Mouse (Mus musculus): ENCODE measurements at regions not wholly inside any gene's neighbourhood (a gene's known extent, or its start where the extent isn't known, plus 50 kb on each side); places are given as distances from the start of the nearest gene placed in this dataset.

DNA sequence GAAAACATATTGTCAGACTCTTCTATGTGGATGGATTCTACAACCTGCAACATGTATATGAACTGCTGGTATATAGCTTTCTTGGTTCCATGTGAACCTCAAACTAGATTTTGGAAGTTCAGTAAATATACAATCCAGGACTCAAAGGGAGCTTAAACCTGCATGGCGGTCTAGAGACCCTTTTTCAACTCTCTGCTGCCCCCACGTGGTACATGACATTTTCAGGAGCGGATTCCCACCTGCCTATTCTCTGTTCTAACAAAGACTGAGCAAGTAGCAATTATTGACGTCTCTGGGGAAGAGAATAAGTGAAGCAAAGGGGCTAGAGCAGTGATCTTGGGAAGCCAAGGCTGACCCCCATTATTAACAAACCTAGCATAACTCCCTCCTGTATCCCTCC is 127.1 kb upstream of the Snx19 start:
- H3K27me3 ChIP-seq: no peaks in the 10 kb centered on the region
- ATAC-seq (ENCODE audit: insufficient number of reproducible peaks, low FRiP score, low TSS enrichment, low read depth): no peak
- no peaks in the 10 kb centered on the region for H3K4me1 ChIP-seq
- whole genome bisulfite sequencing: 11% methylated on average over 4 of the region's 4 CpGs
- no peak overlapping the region for H3K9ac ChIP-seq
- no peak overlapping the region for H3K27ac ChIP-seq (replicated peaks)
- no peak overlapping the region for H3K4me2 ChIP-seq (replicated peaks)
- no peak overlapping the region for H3K4me3 ChIP-seq (replicated peaks)
- no peaks in the 10 kb centered on the region for H3K9me3 ChIP-seq (replicated peaks)
- H3K36me3 ChIP-seq: no peaks in the 10 kb centered on the region

- H3K27me3 ChIP-seq: no peaks in the 10 kb centered on the region
- ATAC-seq (ENCODE audit: insufficient number of reproducible peaks, low FRiP score, low TSS enrichment, low read depth): no peak
- H3K4me1 ChIP-seq: no peaks in the 10 kb centered on the region
- H3K9me3 ChIP-seq (replicated peaks): no peaks in the 10 kb centered on the region
- H3K36me3 ChIP-seq: no peaks in the 10 kb centered on the region
- no peak overlapping the region for H3K4me3 ChIP-seq (replicated peaks)
- no peak overlapping the region for H3K9ac ChIP-seq
- no peak overlapping the region for H3K27ac ChIP-seq (replicated peaks)
- H3K4me2 ChIP-seq (replicated peaks): no peak overlapping the region
- 20% methylated on average over 2 of the region's 2 CpGs for WGBS
Observed at GRCm38 (mm10) chr9:30308281-30308680, 118.6 kb upstream of the Snx19 start.

GRCm38 (mm10) chr9:30313360-30313759 is 113.5 kb upstream of the Snx19 start:
- H3K36me3 ChIP-seq: no peaks in the 10 kb centered on the region
- no peak for ATAC-seq (ENCODE audit: insufficient number of reproducible peaks, low FRiP score, low TSS enrichment, low read depth)
- peaks cover 11% of the 10 kb centered on the region for H3K4me1 ChIP-seq
- H3K9ac ChIP-seq: no peak overlapping the region
- H3K4me3 ChIP-seq (replicated peaks): no peak overlapping the region
- no peaks in the 10 kb centered on the region for H3K27me3 ChIP-seq
- WGBS: 92% methylated on average over 1 of the region's 1 CpGs
- H3K9me3 ChIP-seq (replicated peaks): no peaks in the 10 kb centered on the region
- no peak overlapping the region for H3K4me2 ChIP-seq (replicated peaks)
- no peak overlapping the region for H3K27ac ChIP-seq (replicated peaks)

GRCm38 (mm10) chr9:30314355-30315171 is 112.3 kb upstream of the Snx19 start:
- H3K4me3 ChIP-seq (replicated peaks): peak overlapping the region; percentile 11; the same call in 1 of the 2 replicates
- H3K27me3 ChIP-seq: no peaks in the 10 kb centered on the region
- no peaks in the 10 kb centered on the region for H3K36me3 ChIP-seq
- peak overlapping the region; percentile 36 for H3K4me2 ChIP-seq (replicated peaks)
- H3K9ac ChIP-seq: no peak overlapping the region
- 31% methylated on average over 15 of the region's 15 CpGs for WGBS
- H3K27ac ChIP-seq (replicated peaks): peak overlapping the region; percentile 60
- H3K4me1 ChIP-seq: peaks cover 11% of the 10 kb centered on the region
- no peaks in the 10 kb centered on the region for H3K9me3 ChIP-seq (replicated peaks)
- peak; percentile 82 for ATAC-seq (ENCODE audit: insufficient number of reproducible peaks, low FRiP score, low TSS enrichment, low read depth)

- H3K27ac ChIP-seq (replicated peaks): peak overlapping the region; percentile 60
- peak overlapping the region; percentile 36 for H3K4me2 ChIP-seq (replicated peaks)
- no peaks in the 10 kb centered on the region for H3K27me3 ChIP-seq
- H3K4me1 ChIP-seq: peaks cover 11% of the 10 kb centered on the region
- peak overlapping the region; percentile 11; the same call in 1 of the 2 replicates for H3K4me3 ChIP-seq (replicated peaks)
- 33% methylated on average over 6 of the region's 6 CpGs for WGBS
- H3K9me3 ChIP-seq (replicated peaks): no peaks in the 10 kb centered on the region
- no peak overlapping the region for H3K9ac ChIP-seq
- no peaks in the 10 kb centered on the region for H3K36me3 ChIP-seq
- no peak for ATAC-seq (ENCODE audit: insufficient number of reproducible peaks, low FRiP score, low TSS enrichment, low read depth)
Observed at GRCm38 (mm10) chr9:30315172-30315644, 111.7 kb upstream of the Snx19 start.

GRCm38 (mm10) chr9:30344866-30345265 is 82.0 kb upstream of the Snx19 start:
- 84% methylated on average over 2 of the region's 2 CpGs for WGBS
- H3K4me3 ChIP-seq (replicated peaks): no peak overlapping the region
- no peak overlapping the region for H3K4me2 ChIP-seq (replicated peaks)
- no peaks in the 10 kb centered on the region for H3K36me3 ChIP-seq
- no peak overlapping the region for H3K27ac ChIP-seq (replicated peaks)
- H3K27me3 ChIP-seq: no peaks in the 10 kb centered on the region
- no peaks in the 10 kb centered on the region for H3K9me3 ChIP-seq (replicated peaks)
- no peak overlapping the region for H3K9ac ChIP-seq
- no peaks in the 10 kb centered on the region for H3K4me1 ChIP-seq
- ATAC-seq (ENCODE audit: insufficient number of reproducible peaks, low FRiP score, low TSS enrichment, low read depth): no peak

DNA sequence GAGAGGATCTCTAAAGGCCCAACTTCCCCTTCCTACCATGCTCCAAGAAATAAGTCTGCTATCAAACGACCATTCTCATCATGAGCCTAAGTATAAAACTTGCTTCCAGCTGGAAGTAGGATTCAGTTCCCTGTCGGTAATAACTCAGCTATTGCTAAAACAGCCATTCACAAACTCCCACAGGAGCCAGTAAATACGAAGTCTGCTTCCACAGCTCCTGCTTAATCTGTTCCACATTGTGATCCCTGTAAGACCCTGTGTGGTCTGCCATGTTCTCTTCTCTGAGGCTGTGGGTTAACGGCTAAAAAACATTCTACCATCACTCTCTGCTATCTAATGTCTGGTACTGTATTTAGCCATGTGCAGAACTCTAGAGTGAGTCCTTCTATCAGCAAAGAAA is 72.9 kb upstream of the Snx19 start:
- no peaks in the 10 kb centered on the region for H3K27me3 ChIP-seq
- no peaks in the 10 kb centered on the region for H3K36me3 ChIP-seq
- no peak overlapping the region for H3K4me3 ChIP-seq (replicated peaks)
- no peak overlapping the region for H3K27ac ChIP-seq (replicated peaks)
- H3K9ac ChIP-seq: no peak overlapping the region
- no peaks in the 10 kb centered on the region for H3K9me3 ChIP-seq (replicated peaks)
- WGBS: 31% methylated on average over 4 of the region's 4 CpGs
- H3K4me1 ChIP-seq: no peaks in the 10 kb centered on the region
- no peak overlapping the region for H3K4me2 ChIP-seq (replicated peaks)
- ATAC-seq (ENCODE audit: insufficient number of reproducible peaks, low FRiP score, low TSS enrichment, low read depth): no peak

GRCm38 (mm10) chr9:30355642-30356041 is 71.3 kb upstream of the Snx19 start:
- Histone ChIP-seq H3K27ac (replicated peaks) (no peak overlapping the region), H3K4me1 (no peaks in the 10 kb centered on the region), H3K4me3 (replicated peaks) (no peak overlapping the region), H3K9ac (no peak overlapping the region), H3K4me2 (replicated peaks) (no peak overlapping the region), H3K27me3 (no peaks in the 10 kb centered on the region), H3K36me3 (no peaks in the 10 kb centered on the region), H3K9me3 (replicated peaks) (no peaks in the 10 kb centered on the region)
- ATAC-seq (ENCODE audit: insufficient number of reproducible peaks, low FRiP score, low TSS enrichment, low read depth): no peak
- WGBS: 92% methylated on average over 2 of the region's 2 CpGs

DNA sequence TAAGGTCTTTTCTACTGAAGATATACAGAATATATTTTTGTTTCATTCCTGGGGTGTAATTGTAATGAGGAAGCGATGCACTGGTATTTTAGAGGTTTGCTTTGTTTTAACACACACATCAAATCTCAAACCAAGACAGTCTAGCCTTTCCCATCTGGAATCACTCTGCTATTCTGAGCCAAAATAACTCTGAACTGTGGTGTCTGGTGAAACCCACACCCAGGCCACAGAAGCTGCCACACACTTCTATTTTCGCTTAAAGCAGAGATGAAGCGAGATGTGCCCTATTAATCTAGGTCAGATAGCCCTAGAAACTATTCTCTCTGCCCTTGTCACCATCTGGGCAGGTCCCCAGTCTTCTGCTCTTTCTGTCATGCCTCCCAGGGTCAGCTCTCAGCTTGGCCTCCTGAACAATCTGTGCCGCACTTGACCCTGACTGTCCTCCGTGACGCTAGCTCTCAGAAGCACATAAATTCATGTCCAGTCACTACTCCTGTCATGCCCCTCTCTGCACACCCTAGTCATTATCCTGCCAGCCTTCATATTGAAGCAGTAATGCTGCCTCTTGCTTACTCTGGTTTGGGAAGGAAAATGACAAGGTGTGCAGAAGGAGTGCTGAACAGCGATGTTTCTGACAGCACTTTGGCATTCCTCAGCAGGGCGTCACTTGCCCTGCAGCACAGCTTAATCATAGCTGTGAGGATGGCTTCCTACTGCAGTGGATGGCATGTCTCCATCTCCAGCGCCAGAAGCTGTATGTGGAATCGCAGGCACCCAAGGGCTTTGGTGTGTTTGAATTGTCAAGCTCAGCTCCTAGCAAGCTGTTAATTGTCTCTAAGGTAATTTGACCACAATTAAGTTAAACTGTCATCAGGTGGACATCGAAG is 57.1 kb upstream of the Snx19 start:
- Histone ChIP-seq H3K9ac (no peak overlapping the region), H3K27me3 (no peaks in the 10 kb centered on the region), H3K4me3 (replicated peaks) (no peak overlapping the region), H3K4me2 (replicated peaks) (0 out of 2 replicates have a peak overlapping the region, but pooled peaks have one; percentile 17), H3K27ac (replicated peaks) (no peak overlapping the region), H3K4me1 (peaks cover 5% of the 10 kb centered on the region; the same call in 1 of the 2 replicates), H3K36me3 (no peaks in the 10 kb centered on the region), H3K9me3 (replicated peaks) (no peaks in the 10 kb centered on the region)
- WGBS: 39% methylated on average over 11 of the region's 11 CpGs
- peak; percentile 63; the same call in 1 of the 2 replicates for ATAC-seq (ENCODE audit: insufficient number of reproducible peaks, low FRiP score, low TSS enrichment, low read depth)

- H3K27ac ChIP-seq (replicated peaks): no peak overlapping the region
- ATAC-seq (ENCODE audit: insufficient number of reproducible peaks, low FRiP score, low TSS enrichment, low read depth): no peak
- H3K4me2 ChIP-seq (replicated peaks): no peak overlapping the region
- peaks cover 5% of the 10 kb centered on the region; the same call in 1 of the 2 replicates for H3K4me1 ChIP-seq
- H3K4me3 ChIP-seq (replicated peaks): no peak overlapping the region
- no peaks in the 10 kb centered on the region for H3K9me3 ChIP-seq (replicated peaks)
- WGBS: 66% methylated on average over 2 of the region's 2 CpGs
- no peaks in the 10 kb centered on the region for H3K36me3 ChIP-seq
- no peak overlapping the region for H3K9ac ChIP-seq
- H3K27me3 ChIP-seq: no peaks in the 10 kb centered on the region
Observed at GRCm38 (mm10) chr9:30370789-30371188, 56.1 kb upstream of the Snx19 start.

DNA sequence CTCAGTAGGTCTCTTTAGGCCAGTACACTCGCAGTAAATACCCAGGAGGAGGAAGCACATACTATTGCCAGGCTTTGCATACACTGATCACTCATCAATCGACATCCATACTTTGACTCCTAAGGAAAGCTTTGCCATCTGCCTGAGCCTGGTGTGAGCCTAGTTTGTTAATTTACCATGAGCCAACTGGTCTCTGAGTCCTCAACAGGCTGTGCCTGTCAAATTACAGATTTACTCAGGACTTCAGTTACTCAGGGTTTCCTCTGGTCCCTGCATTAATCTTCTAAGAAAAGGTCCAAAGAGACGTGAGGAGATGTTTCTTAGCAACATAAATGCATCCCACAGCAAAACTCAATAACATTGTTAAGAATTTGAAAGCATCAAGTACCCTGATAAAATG is 50.0 kb upstream of the Snx19 start:
- H3K27me3 ChIP-seq: no peaks in the 10 kb centered on the region
- no peaks in the 10 kb centered on the region for H3K36me3 ChIP-seq
- H3K4me2 ChIP-seq (replicated peaks): no peak overlapping the region
- H3K27ac ChIP-seq (replicated peaks): no peak overlapping the region
- H3K9me3 ChIP-seq (replicated peaks): no peaks in the 10 kb centered on the region
- no peak overlapping the region for H3K4me3 ChIP-seq (replicated peaks)
- H3K4me1 ChIP-seq: no peaks in the 10 kb centered on the region
- 57% methylated on average over 3 of the region's 3 CpGs for WGBS
- ATAC-seq (ENCODE audit: insufficient number of reproducible peaks, low FRiP score, low TSS enrichment, low read depth): no peak
- H3K9ac ChIP-seq: no peak overlapping the region
